Mouse (Mus musculus): ENCODE data around the gene Pik3r5.

The Pik3r5 gene

GRCm38 (mm10) chr11:68401428-68401827, 30.5 kb upstream of the Pik3r5 start:
- no peak for DNase-seq (ENCODE audit: low read depth, low spot score)

GRCm38 (mm10) chr11:68404185-68404584, 27.7 kb upstream of the Pik3r5 start:
- DNase-seq (ENCODE audit: low read depth, low spot score) = no peak

- DNase-seq (ENCODE audit: low read depth, low spot score) = no peak
Measured at GRCm38 (mm10) chr11:68405576-68405975, 26.3 kb upstream of the Pik3r5 start.

GRCm38 (mm10) chr11:68407266-68407926, 24.5 kb upstream of the Pik3r5 start:
- no peak for DNase-seq (ENCODE audit: low read depth, low spot score)

- no peak for DNase-seq (ENCODE audit: low read depth, low spot score)
Measured at GRCm38 (mm10) chr11:68408127-68408526, 23.8 kb upstream of the Pik3r5 start.

GRCm38 (mm10) chr11:68417001-68417400, 14.9 kb upstream of the Pik3r5 start:
- no peak for DNase-seq (ENCODE audit: low read depth, low spot score)

GRCm38 (mm10) chr11:68417831-68418230, 14.1 kb upstream of the Pik3r5 start:
- no peak for DNase-seq (ENCODE audit: low read depth, low spot score)

- DNase-seq (ENCODE audit: low read depth, low spot score) = no peak
Measured at GRCm38 (mm10) chr11:68425492-68426315, 6.2 kb upstream of the Pik3r5 start.

- DNase-seq (ENCODE audit: low read depth, low spot score) = no peak
Measured at GRCm38 (mm10) chr11:68427083-68427570, 4.8 kb upstream of the Pik3r5 start.

- DNase-seq (ENCODE audit: low read depth, low spot score) = no peak
Measured at GRCm38 (mm10) chr11:68430662-68431061, 1.3 kb upstream of the Pik3r5 start.

- no peak for DNase-seq (ENCODE audit: low read depth, low spot score)
Measured at GRCm38 (mm10) chr11:68432361-68433021, 570 bp downstream of the Pik3r5 start.

GRCm38 (mm10) chr11:68433534-68433933, 1.6 kb downstream of the Pik3r5 start:
- DNase-seq (ENCODE audit: low read depth, low spot score) = no peak

GRCm38 (mm10) chr11:68434697-68435096, 2.8 kb downstream of the Pik3r5 start:
- no peak for DNase-seq (ENCODE audit: low read depth, low spot score)

GRCm38 (mm10) chr11:68435601-68436000, 3.7 kb downstream of the Pik3r5 start:
- DNase-seq (ENCODE audit: low read depth, low spot score) = no peak

GRCm38 (mm10) chr11:68436376-68436775, 4.5 kb downstream of the Pik3r5 start:
- no peak for DNase-seq (ENCODE audit: low read depth, low spot score)

- no peak for DNase-seq (ENCODE audit: low read depth, low spot score)
Measured at GRCm38 (mm10) chr11:68440100-68440499, 8.2 kb downstream of the Pik3r5 start.

GRCm38 (mm10) chr11:68440965-68441364, 9.0 kb downstream of the Pik3r5 start:
- DNase-seq (ENCODE audit: low read depth, low spot score) = no peak

- DNase-seq (ENCODE audit: low read depth, low spot score) = no peak
Measured at GRCm38 (mm10) chr11:68442346-68442745, 10.4 kb downstream of the Pik3r5 start.

- no peak for DNase-seq (ENCODE audit: low read depth, low spot score)
Measured at GRCm38 (mm10) chr11:68442983-68443638, 11.2 kb downstream of the Pik3r5 start.

- DNase-seq (ENCODE audit: low read depth, low spot score) = no peak
Measured at GRCm38 (mm10) chr11:68445901-68446300, 14.0 kb downstream of the Pik3r5 start.

- no peak for DNase-seq (ENCODE audit: low read depth, low spot score)
Measured at GRCm38 (mm10) chr11:68446547-68446946, 14.6 kb downstream of the Pik3r5 start.

- no peak for DNase-seq (ENCODE audit: low read depth, low spot score)
Measured at GRCm38 (mm10) chr11:68447242-68447641, 15.3 kb downstream of the Pik3r5 start.

All from brain, embryonic 18.5 days (tissue).